Mouse (Mus musculus): Measurements from ENCODE around the gene Rpf2.

DNA sequence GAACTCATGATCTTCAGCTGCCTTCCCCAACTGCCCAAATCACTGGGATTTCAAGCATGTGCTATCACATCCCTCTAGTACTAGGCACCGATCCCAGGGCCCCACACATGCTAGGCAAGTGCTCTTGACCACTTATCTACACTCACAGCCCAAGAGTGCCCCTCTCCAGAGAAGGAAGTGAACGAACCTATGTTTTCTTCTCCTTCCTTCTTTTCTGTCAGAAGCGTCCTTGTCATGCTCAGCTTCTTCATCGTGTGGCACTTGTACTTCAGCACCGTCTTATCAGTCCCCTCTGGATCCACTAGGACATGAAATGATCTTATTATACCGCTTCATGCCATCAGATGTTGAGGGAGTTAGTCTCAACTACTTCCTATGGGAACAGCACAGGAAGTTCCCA, 4.1 kb upstream of the Rpf2 start:
- TF ChIP-seq EP300 (IDR thresholded peaks at IDR 0.05; ENCODE audit: low read length) (no peak), POLR2A (IDR thresholded peaks at IDR 0.05; ENCODE audit: low read depth, low read length) (no peak), ELF1 (IDR thresholded peaks at IDR 0.05; ENCODE audit: low read depth, low read length) (no peak), TBP (conservative IDR thresholded peaks at IDR 0.05; ENCODE audit: low read depth, low read length) (no peak)
